Mouse (Mus musculus) kidney, postnatal 10 days (tissue): ENCODE measurements around the gene Wwox.

ENCODE experiments used
- DNase-seq: peaks from one replicate; pipeline ENCODE4 v3.0.0; 2021; ENCODE audit warnings: mixed read lengths

Gene Wwox

GRCm38 (mm10) chr8:115133119-115133518 is 693.7 kb downstream of the Wwox start:
- DNase-seq, result no peak

DNA sequence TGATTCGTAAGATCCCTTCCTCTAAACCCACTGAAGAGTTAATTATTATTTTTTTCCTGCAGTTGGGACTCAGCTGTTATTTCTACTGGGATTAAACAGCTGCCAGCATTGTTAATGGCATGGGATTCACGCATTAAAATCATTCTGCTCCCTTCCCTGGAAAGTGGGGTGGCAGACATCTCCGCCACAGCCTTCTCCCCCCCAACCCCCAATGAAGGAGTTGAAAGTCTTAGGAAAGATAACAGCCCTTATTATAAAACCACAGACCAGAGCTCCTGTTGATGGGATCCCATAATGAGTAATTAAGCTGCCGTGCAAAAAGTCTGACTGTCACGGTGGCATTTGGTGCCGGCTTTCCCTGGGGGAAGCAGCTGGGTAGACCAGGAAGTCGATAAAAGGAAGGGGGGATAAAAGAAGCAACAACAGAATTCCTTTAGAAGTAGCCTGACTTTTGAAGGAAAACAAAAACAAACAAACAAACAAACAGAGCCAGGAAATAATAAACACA is 694.3 kb downstream of the Wwox start:
- DNase-seq, result no peak

- DNase-seq, result no peak
These were observed 697.4 kb downstream of the Wwox start for GRCm38 (mm10) chr8:115136888-115137287.

DNA sequence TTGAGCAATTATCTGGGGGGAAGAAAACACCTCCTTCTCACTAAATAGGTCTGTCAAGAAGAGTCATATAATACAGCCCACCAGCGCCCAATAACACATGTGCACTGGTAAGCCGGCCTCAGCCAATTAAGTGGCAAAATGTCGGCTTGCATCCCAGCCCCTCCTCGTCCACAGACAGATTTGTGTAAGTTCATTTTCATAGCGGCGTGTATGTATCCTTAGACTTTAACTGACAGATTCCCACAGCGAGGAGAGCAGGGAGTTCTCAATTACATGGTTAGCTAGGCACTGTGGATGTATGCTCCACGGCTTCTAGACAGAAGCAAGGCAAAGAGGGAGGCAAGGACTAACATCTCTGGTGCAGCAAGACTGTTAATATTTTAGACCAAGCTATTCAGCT is 702.2 kb downstream of the Wwox start:
- DNase-seq, result no peak

- peak; percentile 21 for DNase-seq
These were observed 704.3 kb downstream of the Wwox start for GRCm38 (mm10) chr8:115143530-115144320.

GRCm38 (mm10) chr8:115147006-115147405 is 707.6 kb downstream of the Wwox start:
- DNase-seq, result no peak

- no peak for DNase-seq
These were observed 711.1 kb downstream of the Wwox start for GRCm38 (mm10) chr8:115150446-115151109.

GRCm38 (mm10) chr8:115151416-115151815 is 712.0 kb downstream of the Wwox start:
- no peak for DNase-seq

DNA sequence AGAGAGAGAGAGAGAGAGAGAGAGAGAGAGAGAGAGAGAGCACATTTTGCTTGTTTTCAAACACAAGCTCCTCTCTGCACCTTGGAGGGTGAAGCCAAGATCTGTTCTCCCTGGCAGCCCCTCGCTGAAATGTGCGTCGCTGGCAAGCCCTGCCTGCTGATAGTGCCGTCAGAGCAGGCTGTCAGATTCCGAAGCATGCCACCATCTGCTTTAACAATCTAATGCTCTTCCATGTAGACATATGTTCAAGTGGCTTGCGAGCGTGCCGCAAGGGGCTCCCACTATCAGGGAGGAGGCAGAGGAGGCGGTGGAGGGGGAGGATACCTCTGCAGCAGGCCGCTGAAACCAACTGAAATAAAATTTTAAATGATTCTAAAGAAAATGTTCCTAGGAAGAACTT is 714.6 kb downstream of the Wwox start:
- DNase-seq, result no peak

- no peak for DNase-seq
These were observed 716.7 kb downstream of the Wwox start for GRCm38 (mm10) chr8:115156142-115156541.

DNA sequence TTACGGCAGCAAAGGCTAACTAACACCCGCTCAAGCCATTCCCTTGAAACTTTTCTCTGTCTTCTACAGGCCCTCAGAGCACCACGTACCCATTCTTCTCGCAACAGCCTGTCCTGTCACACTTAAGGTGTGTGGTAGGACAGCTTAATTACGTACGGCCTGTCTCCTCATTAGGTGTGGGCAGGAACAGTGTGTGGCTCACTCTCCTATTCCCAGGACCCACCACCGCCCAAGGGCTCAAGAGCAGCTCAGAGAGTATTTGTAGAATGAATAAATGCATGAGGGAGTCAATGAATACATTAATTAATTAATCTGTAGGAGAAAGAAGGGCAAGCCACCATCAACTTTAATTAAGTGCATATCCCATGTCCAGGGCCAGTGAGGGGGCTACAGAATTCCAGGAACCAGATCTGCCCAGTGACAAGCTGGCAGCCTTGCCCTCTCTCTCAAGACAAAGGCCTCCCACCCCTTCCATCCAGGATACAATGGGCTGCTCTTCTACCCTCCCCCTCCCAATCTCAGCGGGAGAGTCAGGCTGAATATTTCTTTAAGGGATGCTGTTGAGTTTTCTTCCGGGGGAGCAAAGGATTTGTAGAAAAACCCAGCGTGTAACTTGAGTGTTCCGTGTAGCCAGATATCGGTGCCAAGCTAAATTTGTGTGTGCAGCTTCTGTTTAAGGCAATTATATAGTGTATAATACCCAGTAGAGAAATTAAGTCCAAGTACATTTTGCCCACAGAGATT is 718.7 kb downstream of the Wwox start:
- DNase-seq, result no peak

GRCm38 (mm10) chr8:115158721-115159111 is 719.3 kb downstream of the Wwox start:
- peak; percentile 31 for DNase-seq

DNA sequence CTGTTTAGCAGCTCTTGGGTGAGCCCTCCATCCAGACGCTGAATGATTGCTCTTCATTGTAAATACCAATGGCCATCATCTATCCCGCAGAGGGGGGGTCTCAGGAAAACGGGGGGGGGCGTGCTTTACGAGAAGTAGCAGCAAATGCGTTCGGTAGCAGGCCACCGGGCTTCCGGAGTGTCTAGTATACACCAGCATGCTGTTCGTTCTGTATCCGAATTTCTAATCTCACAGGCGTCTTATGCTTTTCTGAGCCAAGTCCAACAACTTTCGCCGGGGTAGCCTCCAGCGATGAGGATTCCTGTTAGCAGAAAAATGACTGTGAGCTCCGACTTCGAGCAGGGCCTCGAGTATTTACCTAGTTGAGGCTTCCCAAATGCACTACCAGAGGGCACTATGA is 719.8 kb downstream of the Wwox start:
- DNase-seq, result peak; percentile 51

GRCm38 (mm10) chr8:115159711-115160374 is 720.4 kb downstream of the Wwox start:
- DNase-seq, result peak; percentile 50

GRCm38 (mm10) chr8:115160407-115160806 is 721.0 kb downstream of the Wwox start:
- no peak for DNase-seq

GRCm38 (mm10) chr8:115161520-115161919 is 722.1 kb downstream of the Wwox start:
- no peak for DNase-seq

- DNase-seq, result peak; percentile 22
These were observed 725.4 kb downstream of the Wwox start for GRCm38 (mm10) chr8:115164872-115165271.

DNA sequence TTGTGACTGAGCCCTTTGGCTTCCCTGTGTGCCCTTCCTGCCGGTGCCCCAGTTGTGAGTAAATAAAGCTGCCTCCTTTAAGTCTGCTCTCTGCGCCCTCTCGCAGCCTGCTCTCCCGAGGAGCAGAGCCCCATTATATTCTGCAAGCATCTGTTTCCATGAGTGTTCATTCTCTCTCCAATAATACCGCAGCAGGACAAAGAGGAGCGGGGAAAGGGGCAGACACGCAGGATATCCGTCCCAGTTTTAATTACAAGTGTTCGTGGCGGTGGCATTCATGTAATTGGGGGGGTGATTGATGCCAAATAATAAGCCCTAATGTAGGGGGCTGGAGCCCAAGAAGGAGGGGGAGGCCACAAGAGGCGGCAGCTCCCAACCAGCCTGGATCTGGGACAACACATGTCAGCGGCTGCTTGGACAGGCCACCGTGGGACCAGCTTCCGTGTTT is 734.2 kb downstream of the Wwox start:
- no peak for DNase-seq

GRCm38 (mm10) chr8:115185431-115185964 is 746.0 kb downstream of the Wwox start:
- no peak for DNase-seq

GRCm38 (mm10) chr8:115186121-115186811 is 746.8 kb downstream of the Wwox start:
- peak; percentile 18 for DNase-seq

DNA sequence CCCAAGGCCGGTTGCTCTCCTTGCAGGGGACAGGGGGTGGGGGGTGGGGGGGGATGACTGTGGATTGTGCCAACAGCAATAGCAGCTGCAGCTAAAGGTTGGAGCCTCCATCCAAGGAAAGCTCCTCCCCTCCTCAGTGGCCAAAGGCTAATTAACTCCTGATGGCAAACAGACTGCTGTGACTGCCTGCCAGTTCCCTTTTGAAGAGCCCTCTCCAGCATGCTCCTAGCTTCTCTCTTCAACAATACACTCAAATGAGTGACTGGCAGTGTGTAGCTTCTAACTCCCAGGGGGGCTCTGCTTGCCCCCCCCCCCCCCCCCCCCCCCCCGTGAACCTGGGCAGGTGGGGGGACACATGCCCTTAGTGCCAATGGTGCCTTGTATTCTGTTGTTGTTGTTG is 747.4 kb downstream of the Wwox start:
- peak; percentile 26 for DNase-seq

GRCm38 (mm10) chr8:115188446-115188845 is 749.0 kb downstream of the Wwox start:
- DNase-seq, result no peak
